ENCODE assay signal across 7 mouse cellular contexts in genomic region chr2:90782901-90783486, GRCm38 (mm10). TPM values are rescaled to one million over a fixed set of nuclear protein-coding genes. Genes with fewer than 3 reads are reported as not detected.
DNase-seq lines count a peak whose midpoint lies in the region; ATAC-seq lines count a peak whose summit lies in the region.

No protein-coding gene starts in this region.

- H3K4me2 ChIP-seq in heart, embryonic 15.5 days: peak overlapping the region; percentile 97
- H3K4me2 ChIP-seq in limb, embryonic 12.5 days: peak overlapping the region; percentile 94
- peak overlapping the region; percentile 54 for H3K4me2 ChIP-seq in midbrain, embryonic 14.5 days (ENCODE audit: low read length)

- H3K9me3 ChIP-seq in heart, embryonic 15.5 days (replicated peaks): no peaks in the 10 kb centered on the region
- no peaks in the 10 kb centered on the region for H3K9me3 ChIP-seq in limb, embryonic 12.5 days
- no peaks in the 10 kb centered on the region for H3K9me3 ChIP-seq in midbrain, embryonic 14.5 days (ENCODE audit: control insufficient read depth, low read length)

- peak; percentile 16 for DNase-seq in urinary bladder, postnatal 25 days (ENCODE audit: low spot score)
- DNase-seq in urinary bladder, postnatal 10 days (ENCODE audit: low spot score): no peak
- DNase-seq in embryo, embryonic 10.5 days (ENCODE audit: low spot score): peak; percentile 72
- peak; percentile 22 for DNase-seq in midbrain, embryonic 14.5 days
- DNase-seq in spleen, postnatal 10 days (ENCODE audit: low spot score in 2 of 2): no peak

- H3K27ac ChIP-seq in heart, embryonic 15.5 days: no peak overlapping the region
- no peak overlapping the region for H3K27ac ChIP-seq in limb, embryonic 12.5 days
- no peak overlapping the region for H3K27ac ChIP-seq in midbrain, embryonic 14.5 days (replicated peaks; ENCODE audit: low read depth, low read length)

- H3K9ac ChIP-seq in heart, embryonic 15.5 days: peak overlapping the region; percentile 52
- H3K9ac ChIP-seq in limb, embryonic 12.5 days (replicated peaks): peak overlapping the region; percentile 58
- no peak overlapping the region; the same call in 1 of the 2 replicates for H3K9ac ChIP-seq in midbrain, embryonic 14.5 days (replicated peaks; ENCODE audit: low read length)

- H3K4me3 ChIP-seq in heart, embryonic 15.5 days: peak overlapping the region; percentile 66
- H3K4me3 ChIP-seq in limb, embryonic 12.5 days (replicated peaks): peak overlapping the region; percentile 47
- peak overlapping the region; percentile 26 for H3K4me3 ChIP-seq in midbrain, embryonic 14.5 days (replicated peaks; ENCODE audit: low read depth, low read length)

- under 1% methylated on average over 28 of the region's 29 CpGs for WGBS in heart, embryonic 15.5 days
- 2% methylated on average over 28 of the region's 29 CpGs for WGBS in limb, embryonic 12.5 days
- 2% methylated on average over 29 of the region's 29 CpGs for WGBS in midbrain, embryonic 14.5 days

- no peaks in the 10 kb centered on the region for H3K27me3 ChIP-seq in heart, embryonic 15.5 days
- H3K27me3 ChIP-seq in limb, embryonic 12.5 days: peaks cover 17% of the 10 kb centered on the region
- no peaks in the 10 kb centered on the region for H3K27me3 ChIP-seq in midbrain, embryonic 14.5 days (ENCODE audit: control insufficient read depth, insufficient read depth, low read length)

- H3K36me3 ChIP-seq in heart, embryonic 15.5 days: peaks cover 24% of the 10 kb centered on the region
- peaks cover 26% of the 10 kb centered on the region for H3K36me3 ChIP-seq in limb, embryonic 12.5 days
- peaks cover 32% of the 10 kb centered on the region for H3K36me3 ChIP-seq in midbrain, embryonic 14.5 days (ENCODE audit: control insufficient read depth, insufficient read depth, low read length)

- ATAC-seq in heart, embryonic 15.5 days (replicated peaks; ENCODE audit: insufficient number of reproducible peaks, insufficient read depth, low FRiP score, low read depth): peak; percentile 59
- peak; percentile 69 for ATAC-seq in limb, embryonic 12.5 days (ENCODE audit: insufficient number of reproducible peaks, insufficient read depth, low FRiP score, low TSS enrichment, low read depth)
- ATAC-seq in midbrain, embryonic 14.5 days (ENCODE audit: low FRiP score, low TSS enrichment): peak; percentile 55

- peaks cover 21% of the 10 kb centered on the region for H3K4me1 ChIP-seq in heart, embryonic 15.5 days (replicated peaks)
- H3K4me1 ChIP-seq in limb, embryonic 12.5 days (replicated peaks): peaks cover 12% of the 10 kb centered on the region
- 0 out of 2 replicates have a peak, but pooled peaks cover 8% of the 10 kb centered on the region for H3K4me1 ChIP-seq in midbrain, embryonic 14.5 days (ENCODE audit: control insufficient read depth, insufficient read depth, low read length)

RNA-seq across cellular contexts. Expression of gene Agbl2, which starts 0.5 kb away (rescaled TPM):
- 1.4 and 1.7 TPM in 2 replicates for polyA plus RNA-seq in heart, embryonic 15.5 days (2015; fragmentation: Nextera tagmentation; extraction: Ambion mirVana)
- polyA plus RNA-seq in limb, embryonic 12.5 days (2016; fragmentation: Nextera tagmentation; extraction: Ambion mirVana): 0.59 and 1.1 TPM in 2 replicates
- 0.26 and 0.30 TPM in 2 replicates for polyA plus RNA-seq in midbrain, embryonic 14.5 days (2014; fragmentation: Nextera tagmentation; extraction: Ambion mirVana)

RNA-seq across cellular contexts. Expression of gene Fnbp4, which starts 37.8 kb away (rescaled TPM):
- 46.1 and 59.4 TPM in 2 replicates for polyA plus RNA-seq in heart, embryonic 15.5 days (2015; fragmentation: Nextera tagmentation; extraction: Ambion mirVana)
- 147 TPM in 2 replicates for polyA plus RNA-seq in limb, embryonic 12.5 days (2016; fragmentation: Nextera tagmentation; extraction: Ambion mirVana)
- 86.3 and 113 TPM in 2 replicates for polyA plus RNA-seq in midbrain, embryonic 14.5 days (2014; fragmentation: Nextera tagmentation; extraction: Ambion mirVana)

Comparison
In these comparisons a context has a peak if more than half of its experiments do, and no peak if none do; other contexts are left out.
1. DNase-seq: peak in urinary bladder, postnatal 25 days (single experiment), embryo, embryonic 10.5 days (single experiment) and midbrain, embryonic 14.5 days (single experiment); none in urinary bladder, postnatal 10 days (single experiment) and spleen, postnatal 10 days (0 of 2).
2. Peak in every context shown above with its lines, with median percentiles within 50 percentile points of each other: ATAC-seq, H3K4me2 ChIP-seq and H3K4me3 ChIP-seq.